Mouse (Mus musculus): ENCODE measurements around the gene Spc24.
"Not testable (repeated sequence)": the region's sequence is repeated elsewhere in the genome, so short reads cannot be mapped to it uniquely, and the experiment has no call there.

Gene Spc24

GRCm38 (mm10) chr9:21784517-21785307, 24.6 kb upstream of the Spc24 start:
- no peak for DNase-seq (ENCODE audit: low spot score in 2 of 2)

GRCm38 (mm10) chr9:21781657-21782468, 21.8 kb upstream of the Spc24 start:
- DNase-seq (ENCODE audit: low spot score in 2 of 2): no peak

GRCm38 (mm10) chr9:21777726-21778125, 17.6 kb upstream of the Spc24 start:
- no peak for DNase-seq (ENCODE audit: low spot score in 2 of 2)

GRCm38 (mm10) chr9:21774353-21774752, 14.2 kb upstream of the Spc24 start:
- DNase-seq (ENCODE audit: low spot score in 2 of 2): no peak

GRCm38 (mm10) chr9:21773396-21773795, 13.3 kb upstream of the Spc24 start:
- not testable (repeated sequence) for DNase-seq (ENCODE audit: low spot score in 2 of 2)

GRCm38 (mm10) chr9:21769558-21770183, 9.6 kb upstream of the Spc24 start:
- DNase-seq (ENCODE audit: low spot score in 2 of 2): no peak

- no peak for DNase-seq (ENCODE audit: low spot score in 2 of 2)
These were observed 8.7 kb upstream of the Spc24 start for GRCm38 (mm10) chr9:21768511-21769411.

- no peak for DNase-seq (ENCODE audit: low spot score in 2 of 2)
These were observed 7.8 kb upstream of the Spc24 start for GRCm38 (mm10) chr9:21767896-21768295.

- no peak for DNase-seq (ENCODE audit: low spot score in 2 of 2)
These were observed 4.2 kb upstream of the Spc24 start for GRCm38 (mm10) chr9:21764084-21764999.

- DNase-seq (ENCODE audit: low spot score in 2 of 2): no peak
These were observed 2.0 kb upstream of the Spc24 start for GRCm38 (mm10) chr9:21762135-21762534.

GRCm38 (mm10) chr9:21759718-21760117, 385 bp downstream of the Spc24 start:
- no peak for DNase-seq (ENCODE audit: low spot score in 2 of 2)

- no peak for DNase-seq (ENCODE audit: low spot score in 2 of 2)
These were observed 1.2 kb downstream of the Spc24 start for GRCm38 (mm10) chr9:21758576-21759529.

GRCm38 (mm10) chr9:21754516-21755321, 5.4 kb downstream of the Spc24 start:
- DNase-seq (ENCODE audit: low spot score in 2 of 2): no peak

GRCm38 (mm10) chr9:21754003-21754402, 6.1 kb downstream of the Spc24 start:
- no peak for DNase-seq (ENCODE audit: low spot score in 2 of 2)

GRCm38 (mm10) chr9:21752252-21752792, 7.8 kb downstream of the Spc24 start:
- DNase-seq (ENCODE audit: low spot score in 2 of 2): peak; percentile 21 to 32

GRCm38 (mm10) chr9:21751347-21751746, 8.8 kb downstream of the Spc24 start:
- DNase-seq (ENCODE audit: low spot score in 2 of 2): no peak

- no peak for DNase-seq (ENCODE audit: low spot score in 2 of 2)
These were observed 9.7 kb downstream of the Spc24 start for GRCm38 (mm10) chr9:21750370-21750769.

Data from spleen, postnatal 36 days (tissue).